Mouse (Mus musculus): ENCODE results near the gene Zswim5.

Gene Zswim5

DNA sequence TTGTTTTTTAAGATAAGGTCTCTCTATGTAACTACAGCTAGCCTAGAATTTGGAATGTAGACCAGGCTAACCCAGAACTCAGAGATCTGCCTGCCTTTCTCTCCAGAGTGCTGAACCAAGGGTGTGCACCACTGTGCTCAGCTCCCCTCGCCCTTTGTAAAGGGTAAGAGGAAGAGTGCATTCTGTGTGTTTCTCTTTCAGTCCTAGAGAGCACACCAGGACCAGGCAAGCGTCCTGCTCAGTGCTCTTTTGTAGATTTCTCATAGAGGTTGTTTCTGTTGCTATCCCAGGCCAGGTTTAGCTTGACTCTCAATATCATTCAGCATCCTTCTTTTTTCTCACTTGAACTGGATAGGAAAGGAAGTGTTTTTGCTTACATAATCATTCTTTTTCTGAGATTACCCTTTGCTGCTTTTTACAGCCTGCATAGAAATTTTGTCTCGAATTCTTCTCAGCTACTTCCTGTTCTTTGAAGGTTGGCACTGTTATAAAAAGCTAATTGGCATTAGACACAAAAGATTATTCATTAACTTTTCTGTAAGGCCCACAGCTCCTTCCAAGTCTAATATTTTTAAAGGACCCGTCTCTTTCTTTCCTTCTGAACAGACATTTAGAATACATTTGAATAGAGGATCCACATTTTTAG lies 51.0 kb downstream of the Zswim5 start:
- DNase-seq = no peak

DNA sequence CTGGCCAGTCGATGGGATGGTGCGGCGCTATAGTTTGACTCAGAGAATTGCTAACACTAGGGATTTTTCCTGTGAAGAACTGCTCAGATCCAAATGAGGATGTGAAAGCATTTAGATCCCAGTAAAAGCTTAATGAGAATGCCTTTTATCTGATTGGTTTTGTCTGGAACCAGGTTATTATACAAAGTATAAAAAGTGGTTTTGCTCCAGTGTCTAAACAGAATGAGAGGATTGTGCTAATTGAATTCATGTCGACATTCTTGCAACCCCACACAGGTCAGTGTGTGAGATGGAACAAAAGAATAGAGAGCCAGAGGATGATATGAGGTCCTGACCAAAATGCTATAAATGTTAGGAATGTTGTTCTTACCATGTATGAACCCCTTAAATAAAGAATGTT lies 62.4 kb downstream of the Zswim5 start:
- DNase-seq = no peak

DNA sequence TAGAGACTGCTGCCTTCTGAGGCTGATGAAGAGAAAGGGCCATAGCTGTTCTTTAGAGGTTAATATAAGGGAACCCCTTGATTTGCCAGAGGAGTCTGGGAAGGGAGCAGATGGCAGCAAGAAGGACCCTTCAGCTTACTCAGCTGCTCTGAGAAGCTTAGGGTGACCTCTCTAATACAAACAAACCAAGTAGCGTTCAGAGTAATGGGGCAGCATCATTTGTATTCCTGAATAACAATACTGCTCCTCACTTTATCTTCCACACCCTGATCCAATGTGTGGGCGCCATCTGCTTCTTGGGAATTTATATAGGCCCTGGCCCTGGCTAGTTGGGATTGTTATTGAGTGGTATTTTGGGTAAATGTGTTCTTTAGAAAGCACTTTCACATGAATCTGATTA lies 65.5 kb downstream of the Zswim5 start:
- DNase-seq = no peak

DNA sequence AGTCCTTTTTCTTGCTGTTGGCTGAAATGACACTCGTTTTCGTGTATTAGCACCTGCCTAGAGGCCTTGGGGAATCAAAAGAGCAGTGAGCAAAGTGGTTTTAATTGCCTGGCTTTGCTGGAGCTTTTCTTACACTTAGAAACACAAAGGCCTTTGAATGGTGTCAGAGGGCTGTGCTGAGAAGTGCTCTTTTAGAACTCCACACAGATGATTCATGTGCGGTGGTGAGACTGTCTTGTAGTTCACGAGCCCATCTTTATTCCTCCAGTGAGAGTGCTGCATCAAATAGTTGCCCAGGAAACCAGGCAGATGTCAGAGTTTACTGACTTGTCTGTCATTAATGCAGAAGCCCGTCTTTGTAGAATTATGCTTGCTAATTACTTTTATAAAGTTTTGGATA lies 66.9 kb downstream of the Zswim5 start:
- no peak for DNase-seq

DNA sequence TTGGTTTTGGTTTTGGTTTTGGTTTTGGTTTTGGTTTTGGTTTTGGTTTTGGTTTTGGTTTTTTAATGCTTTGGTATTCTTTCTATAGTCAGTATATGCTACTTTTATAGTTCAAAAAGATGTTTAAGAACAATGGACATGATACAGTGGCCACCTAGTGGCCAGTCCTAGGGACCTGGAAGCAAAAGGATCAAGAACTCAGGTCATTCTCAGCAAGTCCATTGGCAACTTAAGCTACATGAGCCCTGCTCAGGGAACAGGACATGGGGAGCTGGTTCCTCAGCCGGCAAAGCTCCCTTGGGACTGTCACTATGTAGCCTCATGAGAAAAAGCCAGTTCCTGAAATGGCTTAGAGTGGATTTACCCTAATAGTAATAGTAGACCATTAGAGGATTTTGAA lies 74.5 kb downstream of the Zswim5 start:
- DNase-seq = no peak

DNA sequence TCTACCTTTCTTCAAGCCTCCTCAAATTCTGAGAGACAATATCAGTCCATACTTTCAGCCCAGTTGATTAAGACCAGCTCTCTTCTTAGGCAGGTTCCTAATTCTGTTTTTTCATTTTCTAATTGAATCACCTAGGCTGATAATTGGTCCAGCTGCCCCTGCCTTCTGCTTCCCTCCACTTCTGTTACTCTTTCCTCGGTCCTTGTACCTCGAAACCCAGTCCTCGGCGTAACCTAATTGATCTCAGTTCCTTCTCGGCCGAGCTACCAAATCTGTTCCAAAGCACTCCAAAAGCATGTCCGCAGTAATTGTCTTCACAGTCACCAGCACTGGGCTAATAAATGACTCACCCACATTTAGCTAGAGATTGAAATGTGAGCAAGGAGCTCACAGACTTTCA lies 77.8 kb downstream of the Zswim5 start:
- DNase-seq = no peak

DNA sequence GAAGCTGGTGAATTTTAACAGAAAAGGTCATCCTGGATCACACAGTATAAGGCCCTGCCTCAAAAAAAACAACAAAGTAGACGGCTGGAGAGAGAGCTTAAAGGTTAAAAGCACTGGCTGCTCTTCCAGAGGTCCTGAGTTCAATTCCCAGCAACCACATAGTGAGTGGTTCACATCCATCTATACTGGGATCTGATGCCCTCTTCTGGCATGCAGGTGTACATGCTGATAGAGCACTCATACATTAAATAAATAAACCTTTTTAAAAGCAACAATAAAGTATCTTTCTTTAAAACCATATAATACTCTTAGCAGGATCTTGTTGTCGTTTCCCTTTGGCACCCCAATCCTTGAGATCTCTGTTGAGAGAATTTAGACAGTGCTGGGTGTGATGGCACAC lies 99.3 kb downstream of the Zswim5 start:
- no peak for DNase-seq

DNA sequence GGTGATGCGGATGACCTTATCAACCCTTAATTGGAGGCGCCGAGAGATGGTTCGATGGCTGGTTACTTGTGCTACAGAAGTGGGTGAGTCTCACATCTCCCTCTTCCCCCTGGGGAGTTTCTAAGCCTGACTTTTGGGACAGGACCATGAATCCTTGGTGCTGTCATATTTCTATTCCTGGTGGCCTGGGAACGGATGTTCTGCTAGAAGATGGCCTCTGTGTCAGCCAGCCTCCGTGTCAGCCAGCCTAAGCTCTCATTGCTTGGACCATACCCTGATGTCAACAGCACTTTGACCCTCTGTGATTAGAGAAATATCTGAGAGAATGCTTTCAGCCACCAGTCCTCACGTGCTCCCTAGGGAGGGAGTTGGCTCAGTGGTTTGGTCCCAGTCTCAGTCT lies 108.5 kb downstream of the Zswim5 start:
- DNase-seq = no peak

DNA sequence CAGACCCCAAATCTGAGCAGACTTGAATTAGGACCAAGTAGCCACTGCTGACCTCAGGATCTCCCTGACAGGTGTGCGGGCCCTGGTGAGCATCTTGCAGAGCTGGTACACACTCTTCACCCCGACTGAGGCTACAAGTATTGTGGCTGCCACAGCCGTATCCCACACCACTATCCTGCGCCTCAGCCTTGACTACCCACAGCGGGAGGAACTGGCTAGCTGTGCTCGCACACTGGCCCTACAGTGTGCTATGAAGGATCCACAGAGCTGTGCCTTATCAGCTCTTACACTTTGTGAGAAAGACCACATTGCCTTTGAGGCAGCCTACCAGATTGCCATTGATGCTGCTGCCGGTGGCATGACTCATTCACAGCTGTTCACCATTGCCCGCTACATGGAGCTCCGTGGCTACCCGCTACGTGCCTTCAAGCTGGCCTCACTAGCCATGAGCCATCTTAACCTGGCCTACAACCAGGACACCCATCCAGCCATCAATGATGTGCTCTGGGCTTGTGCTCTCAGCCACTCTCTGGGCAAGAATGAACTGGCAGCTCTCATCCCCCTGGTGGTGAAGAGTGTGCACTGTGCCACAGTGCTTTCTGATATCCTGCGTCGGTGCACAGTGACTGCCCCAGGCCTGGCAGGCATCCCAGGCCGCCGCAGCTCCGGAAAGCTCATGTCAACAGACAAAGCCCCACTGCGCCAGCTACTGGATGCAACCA lies 109.4 kb downstream of the Zswim5 start:
- DNase-seq = peak; percentile 91

DNA sequence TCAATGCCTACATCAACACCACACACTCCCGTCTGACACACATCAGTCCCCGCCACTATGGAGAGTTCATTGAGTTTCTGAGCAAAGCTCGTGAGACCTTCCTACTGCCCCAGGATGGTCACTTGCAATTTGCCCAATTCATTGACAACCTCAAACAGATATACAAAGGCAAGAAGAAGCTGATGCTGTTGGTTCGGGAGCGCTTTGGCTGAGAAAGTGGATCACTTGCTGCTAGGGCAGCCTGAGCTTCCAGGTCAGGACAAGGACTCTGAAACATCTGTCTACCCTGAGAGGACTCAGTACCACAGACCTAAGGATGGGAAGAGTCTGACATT lies 109.9 kb downstream of the Zswim5 start:
- DNase-seq = no peak

DNA sequence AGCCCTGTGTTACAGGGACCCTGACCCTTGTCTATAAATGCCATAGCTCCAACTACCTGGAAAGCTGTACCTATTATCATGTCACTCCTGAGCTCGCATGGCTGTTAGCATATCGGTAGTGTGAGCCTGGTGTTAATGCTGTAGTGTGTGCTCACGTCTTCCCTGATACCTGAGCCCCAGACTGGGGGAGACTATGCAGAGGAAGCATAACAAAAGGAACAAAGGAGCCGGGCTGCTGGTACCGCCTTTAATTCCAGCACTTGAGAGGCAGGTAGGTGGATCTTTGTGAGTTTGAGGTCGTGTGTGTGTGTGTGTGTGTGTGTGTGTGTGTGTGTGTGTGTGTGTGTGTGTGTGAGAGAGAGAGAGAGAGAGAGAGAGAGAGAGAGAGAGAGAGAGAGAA lies 112.6 kb downstream of the Zswim5 start:
- DNase-seq = no peak

DNA sequence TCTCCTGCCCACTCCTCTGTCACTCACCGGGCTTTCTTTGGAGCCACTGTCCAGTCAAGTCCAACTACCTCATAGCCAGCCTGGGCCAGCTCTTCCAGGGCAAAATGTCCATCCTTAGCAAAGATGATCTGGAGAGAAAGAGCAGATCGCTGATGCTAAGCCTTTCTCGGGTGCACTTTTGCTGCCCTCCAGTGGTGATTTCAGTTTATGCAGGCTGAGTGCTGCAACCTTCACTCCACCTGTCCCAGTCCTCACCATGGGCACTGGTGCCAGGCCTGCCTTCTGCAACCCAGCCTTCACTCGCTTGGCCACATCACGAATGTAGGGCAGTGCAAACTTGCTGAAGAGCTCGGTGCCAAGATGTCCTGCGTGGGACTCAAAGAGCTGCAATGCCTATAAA lies 114.2 kb downstream of the Zswim5 start:
- DNase-seq = peak; percentile 87

DNA sequence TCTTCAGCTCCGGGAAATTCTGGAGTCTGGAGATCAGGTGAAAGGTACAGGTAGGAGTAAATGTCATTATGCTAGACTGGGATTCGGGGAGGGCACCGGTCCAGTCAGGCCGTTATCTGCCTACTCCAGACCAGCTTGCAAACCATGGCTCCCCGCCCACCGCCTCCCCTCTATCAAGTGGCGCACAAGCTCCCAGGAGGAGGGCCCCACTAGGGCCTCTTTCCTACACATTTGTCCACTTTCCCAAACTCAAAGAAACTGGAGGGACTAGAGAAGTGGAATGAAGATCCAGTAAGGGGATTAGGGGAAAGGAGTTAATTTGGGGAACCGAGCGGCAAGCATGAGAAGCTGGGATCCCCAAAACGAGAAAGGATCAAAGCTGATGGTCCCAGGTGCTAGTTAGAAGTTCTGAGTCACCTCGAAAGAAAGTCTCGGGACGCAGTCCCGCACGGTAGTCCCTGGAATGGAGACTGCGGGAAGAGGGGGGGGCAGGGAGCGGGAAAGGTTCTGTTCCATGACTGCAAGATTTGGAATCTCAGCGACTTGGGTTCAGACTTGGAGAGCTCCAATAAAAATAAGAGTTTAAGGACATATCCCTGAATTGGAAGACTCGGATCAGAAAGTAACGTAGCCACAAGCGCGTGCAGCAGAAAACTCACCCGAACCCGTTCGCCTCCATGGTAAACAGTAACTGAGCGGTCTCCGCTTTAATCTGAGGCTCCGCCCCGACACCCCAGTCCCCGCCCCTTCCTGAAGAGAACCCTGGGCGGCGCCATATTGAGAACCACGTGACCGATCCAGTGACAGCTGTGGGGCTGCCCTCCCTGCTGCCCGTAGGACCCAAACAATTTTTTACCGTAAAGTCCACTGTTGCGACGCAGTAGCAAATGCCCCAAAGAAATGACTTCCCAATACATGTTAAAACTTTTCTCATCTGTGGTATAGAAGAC lies 116.8 kb downstream of the Zswim5 start, which contains the start of gene Urod:
Gene Urod, minus strand, starts transcription at position 742 of the 950 bp plus-strand sequence.
- peak; percentile 98 for DNase-seq

DNA sequence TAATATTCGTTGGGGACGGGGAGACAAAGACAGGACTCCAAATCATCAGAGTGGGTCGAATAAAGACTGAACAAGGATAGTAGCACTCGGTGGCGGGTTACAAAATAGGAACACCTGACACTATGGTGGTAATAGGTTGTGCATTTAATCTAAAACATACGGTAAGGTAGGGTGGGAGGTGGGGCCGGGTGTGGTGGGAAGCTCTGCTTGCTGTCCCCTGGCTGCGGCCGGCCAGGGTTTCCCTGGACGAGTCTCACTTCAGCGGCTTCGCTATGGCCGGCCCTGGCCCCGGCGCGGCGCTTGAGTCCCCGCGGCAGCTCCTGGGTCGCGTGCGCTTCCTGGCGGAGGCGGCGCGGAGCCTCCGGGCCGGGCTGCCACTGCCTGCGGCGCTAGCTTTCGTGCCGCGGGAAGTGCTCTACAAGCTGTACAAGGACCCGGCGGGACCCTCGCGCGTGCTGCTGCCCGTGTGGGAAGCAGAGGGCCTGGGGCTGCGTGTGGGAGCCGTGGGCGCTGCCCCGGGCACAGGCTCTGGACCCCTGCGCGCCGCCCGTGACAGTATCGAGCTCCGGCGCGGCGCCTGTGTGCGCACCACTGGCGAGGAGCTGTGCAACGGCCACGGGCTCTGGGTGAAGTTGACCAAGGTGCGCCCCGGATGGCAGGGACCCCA lies 118.1 kb downstream of the Zswim5 start, which contains the start of gene Hectd3:
Gene Hectd3, plus strand, starts transcription at position 187 of the 667 bp plus-strand sequence.
- peak; percentile 64 for DNase-seq

DNA sequence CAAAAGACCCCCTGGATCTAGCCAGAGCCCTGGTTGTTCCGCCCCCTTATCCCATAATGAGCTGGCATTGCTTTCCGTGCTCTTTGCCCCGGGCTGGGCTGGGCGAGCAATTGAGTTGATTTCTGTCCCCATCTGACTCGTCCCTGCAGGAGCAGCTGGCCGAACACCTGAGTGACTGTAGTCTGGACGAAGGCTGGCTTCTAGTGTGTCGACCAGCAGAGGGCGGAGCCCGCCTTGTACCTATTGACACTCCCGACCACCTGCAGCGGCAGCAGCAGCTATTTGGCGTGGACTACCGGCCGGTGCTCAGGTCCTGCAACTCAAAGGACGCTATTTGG lies 118.6 kb downstream of the Zswim5 start:
- peak; percentile 61 for DNase-seq

DNA sequence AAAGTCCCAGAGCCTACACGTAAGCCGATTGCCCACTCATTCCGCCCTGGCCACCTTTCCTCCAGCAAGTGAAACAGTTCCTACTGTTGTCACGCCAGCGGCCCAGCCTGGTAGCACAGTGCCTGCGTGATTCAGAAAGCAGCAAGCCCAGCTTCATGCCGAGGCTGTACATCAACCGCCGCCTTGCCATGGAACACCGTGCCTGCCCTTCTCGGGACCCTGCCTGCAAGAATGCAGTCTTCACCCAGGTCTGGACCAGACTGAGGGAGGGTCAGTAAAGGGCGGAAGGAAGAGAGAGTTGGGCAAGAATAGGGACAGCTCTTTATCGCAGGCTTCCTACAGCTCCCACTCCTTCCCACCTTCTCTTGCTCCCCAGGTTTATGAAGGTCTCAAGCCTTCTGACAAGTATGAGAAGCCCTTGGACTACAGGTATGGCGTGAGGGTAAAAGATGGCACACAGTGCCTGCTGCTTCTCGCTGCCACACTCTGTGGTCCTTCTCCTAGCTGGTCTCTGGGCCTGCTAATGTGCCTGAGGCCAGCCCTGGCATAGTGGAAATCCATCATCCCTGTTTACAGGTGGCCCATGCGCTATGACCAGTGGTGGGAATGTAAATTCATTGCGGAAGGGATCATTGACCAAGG lies 122.5 kb downstream of the Zswim5 start:
- DNase-seq = no peak

DNA sequence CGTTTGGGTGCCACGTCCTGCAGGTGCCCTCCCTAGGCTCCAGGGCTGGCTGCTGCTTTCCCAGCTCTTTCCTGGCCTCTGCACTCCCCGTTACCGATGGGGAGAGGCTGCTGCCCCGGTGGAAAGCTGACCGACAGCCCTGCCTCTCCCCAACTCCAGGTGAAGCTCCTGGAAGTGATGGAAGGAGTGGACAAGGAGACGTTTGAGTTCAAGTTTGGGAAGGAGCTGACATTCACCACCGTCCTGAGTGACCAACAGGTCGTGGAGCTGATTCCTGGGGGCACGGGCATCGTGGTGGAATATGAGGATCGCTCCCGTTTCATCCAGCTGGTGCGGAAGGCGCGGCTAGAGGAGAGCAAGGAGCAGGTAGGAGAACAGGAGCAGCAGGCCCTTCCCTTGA lies 124.8 kb downstream of the Zswim5 start:
- no peak for DNase-seq

DNA sequence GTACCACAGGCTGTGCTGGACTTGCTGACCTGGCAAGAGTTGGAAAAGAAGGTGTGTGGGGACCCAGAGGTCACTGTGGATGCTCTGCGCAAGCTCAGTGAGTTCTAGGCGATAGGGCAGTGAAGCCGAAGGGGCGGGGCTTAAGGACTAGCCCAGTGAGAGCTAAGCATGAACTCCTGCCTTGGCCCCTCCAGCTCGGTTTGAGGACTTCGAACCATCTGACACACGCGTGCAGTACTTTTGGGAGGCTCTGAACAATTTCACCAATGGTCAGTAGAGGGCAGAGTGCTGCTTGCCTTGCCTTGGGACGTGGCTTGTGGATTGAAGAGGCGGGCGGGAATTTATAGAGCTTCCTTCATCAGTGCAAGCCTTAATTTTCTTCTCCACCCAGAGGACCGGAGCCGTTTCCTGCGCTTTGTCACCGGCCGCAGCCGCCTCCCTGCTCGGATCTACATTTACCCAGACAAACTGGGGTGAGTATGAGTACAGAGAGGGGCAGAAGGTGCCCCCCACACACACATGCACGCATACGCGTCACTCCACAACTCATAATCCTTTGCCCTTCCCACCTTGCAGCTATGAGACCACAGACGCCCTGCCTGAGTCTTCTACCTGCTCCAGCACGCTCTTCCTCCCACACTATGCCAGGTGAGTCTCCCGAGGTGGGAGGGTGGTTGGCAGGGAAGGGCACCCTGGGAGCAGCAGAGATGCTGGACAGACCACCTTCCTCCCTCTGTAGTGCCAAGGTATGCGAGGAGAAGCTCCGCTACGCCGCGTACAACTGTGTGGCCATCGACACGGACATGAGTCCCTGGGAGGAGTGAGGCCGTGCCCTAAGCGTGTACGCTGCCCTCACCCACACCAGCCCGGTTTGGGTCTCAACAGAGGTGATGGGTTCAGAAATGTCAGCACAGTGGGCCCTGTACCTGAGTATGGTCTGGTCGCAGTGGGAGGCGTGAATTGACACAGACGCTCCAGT lies 125.7 kb downstream of the Zswim5 start:
- peak; percentile 81 for DNase-seq

DNA sequence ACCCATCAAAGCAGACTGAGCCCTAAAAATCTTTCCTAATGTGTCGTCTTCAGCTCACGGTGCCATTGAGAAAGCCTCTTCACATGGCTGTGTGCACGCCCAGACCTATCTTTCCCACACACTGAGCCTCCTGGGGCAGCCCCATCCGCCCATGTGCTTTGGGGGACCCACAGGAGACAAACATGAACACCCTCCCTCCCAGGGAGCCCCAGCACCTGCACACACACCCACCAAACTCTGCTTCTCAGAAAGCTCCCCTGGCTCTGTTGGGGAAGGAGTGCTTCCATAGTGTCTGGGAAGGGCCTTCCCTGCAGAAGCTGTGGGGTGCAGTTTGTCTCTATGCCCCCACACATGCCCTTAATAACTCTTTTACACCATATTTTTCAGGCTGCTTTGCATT lies 127.5 kb downstream of the Zswim5 start:
- DNase-seq = no peak

DNA sequence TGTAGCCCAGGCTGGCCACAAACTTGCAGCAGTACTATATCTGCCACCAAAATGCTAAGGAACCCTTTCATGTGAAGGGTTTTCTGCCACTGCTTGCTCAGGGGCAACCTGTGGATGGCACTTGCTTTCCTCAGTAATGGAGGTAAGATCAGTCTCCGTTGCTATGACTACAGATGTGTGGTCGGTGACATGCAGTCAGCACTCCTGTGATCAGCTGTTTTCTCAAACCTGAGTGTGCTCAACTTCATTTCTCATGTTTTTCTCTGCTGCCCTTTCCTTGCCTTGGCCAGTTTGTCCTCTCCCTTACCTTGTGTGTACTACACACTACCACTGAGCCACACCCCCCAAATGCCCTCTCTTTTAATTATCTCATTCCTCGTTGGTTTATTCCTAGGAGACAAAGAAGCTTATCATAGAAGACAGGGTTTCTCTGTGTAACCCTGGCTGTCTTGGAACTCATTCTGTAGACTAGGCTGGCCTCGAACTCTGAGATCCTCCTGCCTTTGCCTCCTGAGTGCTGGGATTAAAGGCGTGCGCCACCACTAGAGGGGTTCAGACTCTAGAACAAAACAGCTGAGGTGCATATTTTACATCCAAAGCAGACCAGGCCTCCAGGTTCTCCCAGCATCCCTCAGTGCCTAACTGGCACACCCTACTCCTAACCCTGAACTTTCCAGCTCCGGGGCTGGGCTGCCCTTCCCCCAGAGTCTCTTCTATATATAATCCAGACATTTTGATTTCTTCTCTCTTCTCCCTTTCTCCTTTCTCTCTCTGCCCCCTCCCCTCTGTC lies 128.6 kb downstream of the Zswim5 start:
- no peak for DNase-seq

DNA sequence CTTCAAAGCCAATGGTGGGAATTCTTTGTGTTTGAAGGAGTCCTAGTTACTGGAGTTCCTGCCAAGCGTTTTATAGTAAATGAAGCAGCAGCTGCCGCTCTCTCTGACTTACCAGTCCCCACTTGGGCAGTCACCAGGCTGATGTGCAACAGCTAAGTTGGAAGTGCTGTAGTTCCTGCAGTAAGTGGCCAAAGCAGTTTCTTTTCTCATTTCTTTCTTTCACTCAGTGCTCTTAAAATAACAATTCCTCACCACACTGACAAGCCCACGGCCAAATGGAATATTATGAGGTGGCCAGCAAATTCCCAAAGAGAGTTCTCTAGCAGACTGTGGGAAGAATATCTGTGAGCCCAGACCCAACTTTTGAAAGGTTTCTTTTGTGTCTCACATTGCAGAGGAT lies 129.9 kb downstream of the Zswim5 start:
- no peak for DNase-seq

All from lung, postnatal 10 days (tissue).